Mouse (Mus musculus): ENCODE measurements around the gene Fcgr3. TPM values are rescaled to one million over a fixed set of nuclear protein-coding genes. Genes with fewer than 3 reads are reported as not detected.
A peak's percentile ranks its signal among the peaks of the same experiment; 100 is the strongest.

Fcgr3 gene
- total and polyA plus RNA-seq, 3 experiments = 5.4 to 17.7 (median 16.4) TPM

GRCm38 (mm10) chr1:171050774-171051173, 14.0 kb downstream of the Fcgr3 start:
- no peak for DNase-seq

GRCm38 (mm10) chr1:171049263-171049662, 15.5 kb downstream of the Fcgr3 start:
- DNase-seq = no peak

- no peak for DNase-seq
Measured at GRCm38 (mm10) chr1:171046501-171046900, 18.2 kb downstream of the Fcgr3 start.

GRCm38 (mm10) chr1:171045079-171045465, 19.7 kb downstream of the Fcgr3 start:
- DNase-seq = no peak

GRCm38 (mm10) chr1:171044365-171045078, 20.2 kb downstream of the Fcgr3 start:
- DNase-seq = peak; percentile 92

- no peak for DNase-seq
Measured at GRCm38 (mm10) chr1:171043594-171044153, 21.1 kb downstream of the Fcgr3 start.

GRCm38 (mm10) chr1:171039880-171040279, 24.9 kb downstream of the Fcgr3 start:
- no peak for DNase-seq

GRCm38 (mm10) chr1:171039135-171039534, 25.6 kb downstream of the Fcgr3 start:
- no peak for DNase-seq

GRCm38 (mm10) chr1:171037861-171038721, 26.6 kb downstream of the Fcgr3 start:
- DNase-seq = peak; percentile 87

- DNase-seq = peak; percentile 83
Measured at GRCm38 (mm10) chr1:171036550-171037324, 28.0 kb downstream of the Fcgr3 start.

GRCm38 (mm10) chr1:171035611-171036010, 29.1 kb downstream of the Fcgr3 start:
- no peak for DNase-seq

GRCm38 (mm10) chr1:171034201-171034600, 30.5 kb downstream of the Fcgr3 start:
- no peak for DNase-seq

- DNase-seq = peak; percentile 93
Measured at GRCm38 (mm10) chr1:171033756-171034155, 31.0 kb downstream of the Fcgr3 start.

GRCm38 (mm10) chr1:171033196-171033595, 31.5 kb downstream of the Fcgr3 start:
- DNase-seq = peak; percentile 28

GRCm38 (mm10) chr1:171032691-171033090, 32.0 kb downstream of the Fcgr3 start:
- no peak for DNase-seq

- DNase-seq = no peak
Measured at GRCm38 (mm10) chr1:171031752-171032151, 33.0 kb downstream of the Fcgr3 start.

- peak; percentile 69 for DNase-seq
Measured at GRCm38 (mm10) chr1:171019311-171019950, 45.3 kb downstream of the Fcgr3 start.

- no peak for DNase-seq
Measured at GRCm38 (mm10) chr1:171018737-171019136, 46.0 kb downstream of the Fcgr3 start, which contains the start of gene Fcgr4. Gene Fcgr4 (plus strand): TSS chr1:171018920.

- DNase-seq = no peak
Measured at GRCm38 (mm10) chr1:171017468-171018158, 47.1 kb downstream of the Fcgr3 start.

GRCm38 (mm10) chr1:171016676-171017356, 47.9 kb downstream of the Fcgr3 start:
- DNase-seq = peak; percentile 45

Measured in adrenal gland, adult 2 months (tissue).